Mouse (Mus musculus) heart, embryonic 13.5 days (tissue): ENCODE data around the gene Olr1. TPM values are rescaled to one million over a fixed set of nuclear protein-coding genes. Genes with fewer than 3 reads are reported as not detected.

Source experiments
- ATAC-seq: fragments of 200-750 bp; cut with Nextera tagmentation; 2 replicates; pipeline ENCODE4 v1.8.0; 2017; ENCODE audit warnings: moderate TSS enrichment; ENCODE audit not compliant: insufficient number of reproducible peaks, low FRiP score, low TSS enrichment; ENCODE audit errors: extremely low read depth
- H3K27ac ChIP-seq: fragments of 300-500 bp; sonication (generic); replicated peaks from 2 replicates; pipeline ENCODE4 v1.5.1; 2015; ENCODE audit warnings: moderate library complexity, mild to moderate bottlenecking, inconsistent platforms
- H3K27me3 ChIP-seq: fragments of 300-500 bp; sonication (generic); replicated peaks from 2 replicates; pipeline ENCODE4 v1.6.1; 2015; ENCODE audit warnings: mild to moderate bottlenecking, inconsistent platforms
- H3K36me3 ChIP-seq: fragments of 300-500 bp; sonication (generic); 2 replicates; pipeline ENCODE4 v1.6.1; 2015; ENCODE audit warnings: mild to moderate bottlenecking, inconsistent platforms
- H3K4me1 ChIP-seq: fragments of 300-500 bp; sonication (generic); 2 replicates; pipeline ENCODE4 v1.6.1; 2015; ENCODE audit warnings: inconsistent platforms
- H3K4me2 ChIP-seq: fragments of 300-500 bp; sonication (generic); 2 replicates; pipeline ENCODE4 v1.6.1; 2015; ENCODE audit warnings: inconsistent platforms, mild to moderate bottlenecking, moderate library complexity
- H3K4me3 ChIP-seq: fragments of 300-500 bp; sonication (generic); 2 replicates; pipeline ENCODE4 v1.5.1; 2015; ENCODE audit warnings: moderate library complexity, mild to moderate bottlenecking, inconsistent platforms
- H3K9ac ChIP-seq: fragments of 300-500 bp; sonication (generic); 2 replicates; pipeline ENCODE4 v1.6.1; 2015; ENCODE audit warnings: inconsistent platforms, mild to moderate bottlenecking, moderate library complexity
- H3K9me3 ChIP-seq: fragments of 300-500 bp; sonication (generic); 2 replicates; pipeline ENCODE4 v1.6.1; 2016; ENCODE audit warnings: inconsistent platforms
- WGBS: fragments of 180-500 bp; shearing (Covaris S2); methylation state at CpG from one replicate; pipeline ENCODE4 v1.1.7; 2015; ENCODE audit warnings: mixed read lengths; 5-methylcytosine and 5-hydroxymethylcytosine counted together
- polyA plus RNA-seq: library from polyadenylated mRNA; unstranded; fragments of >200 nt; fragmentation: Nextera tagmentation; extraction: Ambion mirVana; gene quantifications from 2 replicates; pipeline ENCODE4 v1.2.1, GENCODE M21; 2015

Gene Olr1
- polyA plus RNA-seq, result 0.29 and 0.48 TPM in 2 replicates

DNA sequence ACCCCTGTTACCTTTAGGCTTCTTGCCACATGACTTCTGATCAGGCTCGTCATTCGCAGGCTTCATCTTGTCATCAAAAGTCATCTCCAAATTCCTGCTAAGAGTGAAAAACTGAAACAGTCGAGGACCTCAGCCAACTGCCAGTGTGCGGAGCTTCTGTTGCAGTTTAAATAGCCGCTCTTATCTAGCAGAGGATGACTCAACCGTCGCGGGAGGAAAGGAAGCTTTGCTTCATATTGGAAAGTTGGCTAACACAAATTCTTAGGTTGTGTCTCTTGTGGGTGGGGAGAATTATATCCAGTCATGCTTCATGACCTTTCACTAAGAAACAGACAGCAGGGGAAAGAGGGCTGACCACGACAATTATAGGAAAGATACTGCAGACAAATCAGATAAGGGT is at the start of gene Olr1:
Gene Olr1, minus strand, starts transcription at position 142 of the 400 bp plus-strand sequence.
- Histone ChIP-seq H3K27ac (no peak within 1 kb of the TSS), H3K9me3 (peaks cover 18% of the 10 kb centered on the region; the same call in 1 of the 2 replicates), H3K4me1 (peaks cover 8% of the 10 kb centered on the region; the same call in 1 of the 2 replicates), H3K4me2 (no peak within 1 kb of the TSS), H3K9ac (no peak within 1 kb of the TSS), H3K4me3 (no peak within 1 kb of the TSS), H3K27me3 (no peaks in the 10 kb centered on the region), H3K36me3 (no peaks in the 10 kb centered on the region)
- no peak for ATAC-seq
- WGBS, result 42% methylated on average over 9 of the region's 9 CpGs

DNA sequence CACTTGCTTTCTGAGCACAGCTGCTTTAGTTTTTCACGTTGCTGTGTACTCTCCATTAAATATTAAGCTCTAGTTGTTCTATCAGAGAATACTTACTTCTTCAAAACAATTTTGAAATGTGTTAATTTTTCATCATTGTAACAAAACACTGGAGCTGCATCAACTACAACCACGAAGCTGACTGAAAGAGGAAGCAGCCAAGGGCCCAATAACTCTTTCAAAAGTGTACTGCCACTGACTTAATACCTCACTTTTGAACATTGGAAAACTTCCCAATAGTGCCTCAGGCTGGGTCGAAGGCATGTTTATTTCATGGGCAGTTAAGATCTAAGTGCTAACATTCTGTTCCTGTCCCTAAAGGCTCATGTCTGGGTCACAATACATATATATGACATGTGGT is 41.0 kb upstream of the Olr1 start:
- H3K27ac ChIP-seq, result no peak overlapping the region
- no peak overlapping the region for H3K9ac ChIP-seq
- no peaks in the 10 kb centered on the region for H3K9me3 ChIP-seq
- no peaks in the 10 kb centered on the region for H3K36me3 ChIP-seq
- no peak overlapping the region for H3K4me2 ChIP-seq
- H3K27me3 ChIP-seq, result no peaks in the 10 kb centered on the region
- no peak for ATAC-seq
- WGBS, result 66% methylated on average over 3 of the region's 3 CpGs
- H3K4me3 ChIP-seq, result no peak overlapping the region
- 0 out of 2 replicates have a peak, but pooled peaks cover 5% of the 10 kb centered on the region for H3K4me1 ChIP-seq

- Histone ChIP-seq H3K27me3 (no peaks in the 10 kb centered on the region), H3K4me1 (0 out of 2 replicates have a peak, but pooled peaks cover 5% of the 10 kb centered on the region), H3K36me3 (peaks cover 6% of the 10 kb centered on the region), H3K4me3 (no peak overlapping the region), H3K27ac (no peak overlapping the region), H3K9me3 (no peaks in the 10 kb centered on the region), H3K9ac (no peak overlapping the region), H3K4me2 (no peak overlapping the region)
- 72% methylated on average over 2 of the region's 2 CpGs for WGBS
- ATAC-seq, result no peak
Observed at GRCm38 (mm10) chr6:129547277-129547676, 40.3 kb upstream of the Olr1 start.

DNA sequence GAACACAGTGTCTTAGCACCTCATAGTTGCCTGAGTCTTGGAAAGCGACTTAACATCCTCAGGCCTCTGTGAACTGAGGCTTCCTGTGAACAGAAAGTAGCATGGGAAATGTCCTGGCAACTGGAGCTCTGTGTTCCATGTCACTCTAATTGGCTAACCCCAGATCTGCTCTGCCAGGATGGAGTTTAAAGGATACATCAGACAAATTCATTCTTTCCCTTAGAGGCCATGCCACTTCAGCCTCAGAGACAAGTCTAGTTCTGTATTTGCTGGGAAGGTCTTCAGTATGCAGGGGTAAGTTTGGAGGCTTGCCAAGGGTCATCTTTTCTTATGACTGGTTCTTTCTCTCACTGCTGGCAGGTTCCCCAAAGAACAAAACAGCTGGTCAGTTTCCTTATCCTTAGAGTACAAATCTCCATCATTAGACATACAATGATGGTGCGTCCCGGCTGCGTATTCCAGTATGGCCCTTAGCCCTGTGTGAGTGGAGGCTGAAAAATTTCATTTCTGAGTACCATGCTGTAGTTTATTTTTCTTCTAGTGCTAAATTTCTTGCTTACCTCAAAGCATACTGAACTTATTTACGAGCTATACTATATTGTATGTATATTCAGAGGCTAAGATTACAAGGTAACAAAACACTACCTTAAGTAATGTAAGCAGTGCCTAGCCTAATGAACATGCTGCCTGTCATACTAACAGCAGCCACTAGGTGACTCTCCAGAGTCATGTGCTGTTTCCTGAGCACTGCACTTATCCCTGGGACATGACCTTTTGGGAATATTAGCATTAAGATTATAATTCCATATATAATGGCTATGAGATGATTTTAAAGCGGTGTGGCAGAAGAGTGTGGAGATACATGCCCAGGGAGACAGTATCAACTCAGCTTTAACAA is 37.0 kb upstream of the Olr1 start:
- Histone ChIP-seq H3K36me3 (peaks cover 38% of the 10 kb centered on the region), H3K4me1 (0 out of 2 replicates have a peak, but pooled peaks cover 5% of the 10 kb centered on the region), H3K4me2 (no peak overlapping the region), H3K27me3 (no peaks in the 10 kb centered on the region), H3K9me3 (no peaks in the 10 kb centered on the region), H3K9ac (no peak overlapping the region), H3K4me3 (no peak overlapping the region), H3K27ac (no peak overlapping the region)
- WGBS, result 59% methylated on average over 6 of the region's 6 CpGs
- ATAC-seq, result no peak

DNA sequence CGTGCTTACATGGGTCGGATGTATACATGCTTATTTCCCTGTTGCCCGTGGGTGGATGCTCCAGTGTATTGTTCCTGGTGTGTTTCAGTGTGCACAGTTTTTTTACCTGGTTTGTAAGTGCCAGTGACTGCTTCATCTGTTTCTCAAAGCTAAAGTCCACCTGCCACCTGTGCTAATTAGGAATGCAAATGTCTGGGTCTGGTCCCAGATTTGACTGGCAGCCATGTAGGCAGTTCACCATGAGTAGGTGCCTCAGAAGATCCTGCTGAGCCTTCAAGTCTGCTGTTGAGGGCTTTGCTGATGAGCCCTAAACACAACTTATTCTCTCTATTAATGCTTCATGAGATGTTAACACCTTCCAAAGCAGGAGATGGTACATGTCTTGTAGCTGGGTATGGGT is 35.6 kb upstream of the Olr1 start:
- no peak for ATAC-seq
- H3K9ac ChIP-seq, result no peak overlapping the region
- 0 out of 2 replicates have a peak, but pooled peaks cover 5% of the 10 kb centered on the region for H3K4me1 ChIP-seq
- H3K27me3 ChIP-seq, result no peaks in the 10 kb centered on the region
- H3K4me3 ChIP-seq, result no peak overlapping the region
- H3K36me3 ChIP-seq, result peaks cover 52% of the 10 kb centered on the region
- H3K9me3 ChIP-seq, result no peaks in the 10 kb centered on the region
- no peak overlapping the region for H3K4me2 ChIP-seq
- H3K27ac ChIP-seq, result no peak overlapping the region
- WGBS, result 90% methylated on average over 3 of the region's 3 CpGs

DNA sequence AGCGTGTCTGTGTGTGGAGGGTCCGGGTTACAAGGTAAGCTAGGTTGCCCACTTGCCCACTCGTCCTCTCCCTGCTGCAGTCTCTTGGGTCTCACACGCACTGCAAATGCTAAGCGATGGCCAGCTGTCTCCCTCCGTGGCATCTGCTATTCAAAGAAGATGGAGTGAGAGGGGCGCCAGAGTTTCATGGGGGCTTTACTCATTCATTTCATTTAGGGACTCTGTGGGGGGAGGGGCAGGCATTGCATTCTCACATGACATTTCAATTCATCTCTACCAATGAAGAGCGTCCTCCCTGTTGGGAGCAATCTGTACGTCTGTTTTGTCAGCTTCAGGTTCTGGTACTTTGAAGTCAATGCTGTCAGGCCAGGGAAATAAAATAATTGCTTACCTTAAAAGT is 35.0 kb upstream of the Olr1 start:
- Histone ChIP-seq H3K36me3 (peaks cover 56% of the 10 kb centered on the region), H3K4me3 (no peak overlapping the region), H3K27me3 (no peaks in the 10 kb centered on the region), H3K9me3 (no peaks in the 10 kb centered on the region), H3K27ac (no peak overlapping the region), H3K9ac (no peak overlapping the region), H3K4me2 (no peak overlapping the region), H3K4me1 (0 out of 2 replicates have a peak, but pooled peaks cover 5% of the 10 kb centered on the region)
- no peak for ATAC-seq
- 83% methylated on average over 9 of the region's 9 CpGs for WGBS

DNA sequence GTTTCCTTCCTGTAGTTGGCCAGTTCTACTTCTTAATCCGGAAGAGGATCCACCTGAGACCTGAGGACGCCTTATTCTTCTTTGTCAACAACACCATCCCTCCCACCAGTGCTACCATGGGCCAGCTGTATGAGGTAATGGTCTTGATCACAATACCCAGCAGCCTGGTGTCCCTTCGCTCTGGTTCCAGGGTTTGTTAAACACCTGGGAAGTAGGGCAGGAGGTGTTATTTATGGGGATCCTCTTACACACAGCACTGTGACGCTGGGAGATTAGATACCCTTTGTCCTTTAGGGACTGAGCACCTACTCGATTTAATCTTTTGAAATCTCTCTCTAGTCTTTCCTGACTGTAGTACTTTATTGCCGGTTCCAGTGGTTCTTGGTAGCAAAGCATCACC is 31.6 kb upstream of the Olr1 start:
- H3K4me2 ChIP-seq, result no peak overlapping the region
- H3K27ac ChIP-seq, result no peak overlapping the region
- 84% methylated on average over 6 of the region's 6 CpGs for WGBS
- no peak overlapping the region for H3K4me3 ChIP-seq
- H3K27me3 ChIP-seq, result no peaks in the 10 kb centered on the region
- H3K9ac ChIP-seq, result no peak overlapping the region
- no peak for ATAC-seq
- H3K36me3 ChIP-seq, result peaks cover 56% of the 10 kb centered on the region
- H3K4me1 ChIP-seq, result peaks cover 21% of the 10 kb centered on the region
- H3K9me3 ChIP-seq, result no peaks in the 10 kb centered on the region

DNA sequence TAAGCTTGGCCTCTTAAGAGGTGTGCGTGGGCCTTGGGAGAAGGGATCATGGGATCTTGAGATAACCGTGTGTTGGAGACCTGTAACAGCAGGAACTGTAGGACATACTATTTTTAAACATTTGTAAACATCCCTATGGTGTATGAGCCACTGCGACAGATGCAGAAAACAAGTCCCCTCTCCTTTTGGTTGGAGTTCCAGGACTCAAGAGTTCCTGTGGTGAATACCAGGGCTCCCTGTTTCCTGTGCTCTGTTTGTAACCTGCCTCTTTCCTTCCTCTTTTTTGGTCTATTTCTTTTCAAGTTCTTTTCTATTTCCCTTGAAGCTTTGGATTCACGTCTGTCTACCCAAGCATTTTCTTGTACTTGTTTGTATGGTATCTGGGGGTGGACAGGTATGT is 28.8 kb upstream of the Olr1 start:
- Histone ChIP-seq H3K27me3 (no peaks in the 10 kb centered on the region), H3K9me3 (no peaks in the 10 kb centered on the region), H3K4me3 (peak overlapping the region; percentile 76), H3K27ac (no peak overlapping the region), H3K4me2 (peak overlapping the region; percentile 81), H3K9ac (peak overlapping the region; percentile 44; the same call in 1 of the 2 replicates), H3K36me3 (peaks cover 36% of the 10 kb centered on the region), H3K4me1 (peaks cover 26% of the 10 kb centered on the region)
- ATAC-seq, result no peak
- 47% methylated on average over 4 of the region's 4 CpGs for WGBS

DNA sequence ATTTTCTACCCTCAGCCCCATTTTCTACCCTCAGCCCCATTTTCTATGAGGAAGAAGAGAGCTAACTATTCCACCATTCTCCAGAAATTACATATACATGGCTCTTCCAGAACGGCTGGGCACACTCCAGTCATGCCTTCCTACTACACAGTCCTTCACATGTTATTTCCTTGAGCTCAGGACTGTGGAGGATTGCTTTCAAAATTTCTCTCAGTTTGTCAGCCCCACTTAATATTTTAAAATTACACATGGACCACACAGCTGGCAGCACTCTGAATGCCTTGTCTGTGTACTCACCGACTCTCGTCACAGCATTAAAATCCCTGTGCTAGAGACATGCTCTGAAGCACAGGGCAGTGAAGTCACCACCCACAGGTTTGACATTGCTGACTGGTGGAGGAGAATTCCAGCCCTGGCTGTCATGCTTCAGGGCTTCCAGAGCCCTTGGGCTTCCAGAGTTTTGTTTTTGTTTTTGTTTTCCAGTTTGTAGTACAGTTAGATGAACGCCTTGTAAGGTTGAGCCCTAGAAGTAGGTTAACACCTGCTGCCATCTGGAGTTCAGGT is 27.7 kb upstream of the Olr1 start:
- peaks cover 26% of the 10 kb centered on the region for H3K4me1 ChIP-seq
- peak overlapping the region; percentile 86 for H3K9ac ChIP-seq
- WGBS, result 47% methylated on average over 4 of the region's 4 CpGs
- H3K27ac ChIP-seq, result peak overlapping the region; percentile 36; the same call in 1 of the 2 replicates
- no peaks in the 10 kb centered on the region for H3K9me3 ChIP-seq
- peaks cover 26% of the 10 kb centered on the region for H3K36me3 ChIP-seq
- peak overlapping the region; percentile 81 for H3K4me2 ChIP-seq
- H3K4me3 ChIP-seq, result peak overlapping the region; percentile 76
- no peak for ATAC-seq
- H3K27me3 ChIP-seq, result no peaks in the 10 kb centered on the region

DNA sequence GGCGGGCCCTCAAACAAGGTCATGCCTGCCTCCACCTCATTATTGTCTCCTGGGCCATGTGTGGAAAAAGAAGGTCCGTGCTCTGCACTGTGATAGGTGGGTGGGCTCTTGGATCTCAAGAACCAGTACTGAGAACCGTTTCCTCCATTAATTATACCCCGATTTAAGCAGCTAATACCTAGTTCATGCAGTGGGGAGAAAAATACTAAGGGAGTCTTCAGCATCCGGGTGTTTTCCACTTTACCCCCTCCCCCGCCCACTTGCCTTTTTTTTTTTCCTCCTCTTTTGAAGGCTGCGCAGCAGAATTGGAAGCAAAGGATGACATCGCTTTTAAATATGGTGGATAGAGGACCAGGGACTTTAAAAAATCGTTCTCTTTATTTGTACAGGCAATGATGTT is 27.1 kb upstream of the Olr1 start:
- Histone ChIP-seq H3K9me3 (no peaks in the 10 kb centered on the region), H3K4me1 (peaks cover 26% of the 10 kb centered on the region), H3K4me2 (peak overlapping the region; percentile 81), H3K4me3 (peak overlapping the region; percentile 76), H3K27me3 (no peaks in the 10 kb centered on the region), H3K36me3 (peaks cover 19% of the 10 kb centered on the region), H3K27ac (peak overlapping the region; percentile 57; the same call in 1 of the 2 replicates), H3K9ac (peak overlapping the region; percentile 86)
- WGBS, result 15% methylated on average over 9 of the region's 9 CpGs
- ATAC-seq, result no peak; the same call in 1 of the 2 replicates

DNA sequence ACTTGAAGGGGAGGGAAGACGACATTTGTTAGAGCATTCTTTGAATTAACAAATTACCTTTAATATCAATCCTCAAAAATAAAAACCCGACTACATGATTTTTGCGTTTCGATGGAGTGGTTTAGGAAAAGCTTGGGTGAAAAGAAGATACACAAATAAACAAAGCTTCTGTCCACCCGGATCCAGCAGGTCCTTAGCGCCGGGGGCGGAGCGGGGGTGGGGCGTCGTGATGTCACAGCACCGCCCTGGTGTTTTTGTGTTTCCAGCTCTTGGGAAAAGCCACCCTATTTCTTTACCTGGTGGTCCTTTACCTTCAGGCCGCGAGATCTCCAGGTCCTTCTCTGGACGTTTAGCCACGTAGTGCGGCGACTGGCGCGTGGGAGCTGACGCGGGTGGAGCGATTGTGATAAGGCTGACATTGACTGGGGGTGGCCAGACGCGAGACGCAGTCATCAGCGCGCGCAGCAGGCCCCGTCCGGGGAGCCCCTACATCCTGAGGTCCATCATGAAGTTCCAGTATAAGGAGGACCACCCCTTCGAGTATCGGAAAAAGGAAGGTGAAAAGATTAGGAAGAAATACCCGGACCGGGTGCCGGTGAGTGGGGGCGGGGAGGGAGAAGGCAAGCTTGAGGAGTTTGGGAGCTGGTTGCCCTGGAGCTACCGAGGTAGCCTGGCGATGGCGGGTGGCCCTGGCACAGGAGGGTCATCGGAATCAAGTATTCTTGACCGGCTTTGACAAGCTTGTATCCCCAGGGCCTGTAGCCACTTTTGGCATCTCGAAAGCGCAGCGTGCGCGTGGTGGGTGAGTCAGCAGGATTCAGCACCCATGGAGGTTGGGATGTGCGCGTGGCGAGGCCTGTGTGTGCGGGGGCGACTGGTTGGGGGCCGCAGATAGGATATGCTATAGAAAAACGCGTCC is 26.2 kb upstream of the Olr1 start, which contains the start of gene Gabarapl1:
Gene Gabarapl1, plus strand, starts transcription at position 219 of the 919 bp plus-strand sequence.
- Histone ChIP-seq H3K9ac (peak within 1 kb of the TSS; percentile 86), H3K27ac (peak within 1 kb of the TSS; percentile 57), H3K4me1 (peaks cover 26% of the 10 kb centered on the region), H3K36me3 (peaks cover 11% of the 10 kb centered on the region), H3K9me3 (no peaks in the 10 kb centered on the region), H3K4me2 (peak within 1 kb of the TSS; percentile 81), H3K4me3 (peak within 1 kb of the TSS; percentile 76), H3K27me3 (no peaks in the 10 kb centered on the region)
- peak; percentile 72 for ATAC-seq
- under 1% methylated on average over 55 of the region's 55 CpGs for WGBS
